Mouse (Mus musculus): ENCODE results near the gene Crebl2. TPM values are rescaled to one million over a fixed set of nuclear protein-coding genes. Genes with fewer than 3 reads are reported as not detected.

Crebl2 gene
- total and polyA plus RNA-seq, 3 experiments = 1.4 to 2.2 (median 1.5) TPM

- DNase-seq (ENCODE audit: extremely low read depth) = no peak
- H3K27me3 ChIP-seq (replicated peaks) = no peaks in the 10 kb centered on the region
- no peak overlapping the region for H3K9ac ChIP-seq (ENCODE audit: insufficient read depth, low read depth)
- TF ChIP-seq CTCF (conservative IDR thresholded peaks at IDR 0.05 in 1 of 2, IDR thresholded peaks at IDR 0.05 in 1 of 2; ENCODE audit: low read depth in 2 of 2, low read length in 2 of 2) (no peak), BHLHE40 (IDR thresholded peaks at IDR 0.05; ENCODE audit: low read depth, low read length) (no peak), MXI1 (IDR thresholded peaks at IDR 0.05; ENCODE audit: low read depth, low read length) (no peak), MAX (IDR thresholded peaks at IDR 0.05; ENCODE audit: low read length) (no peak), ELF1 (IDR thresholded peaks at IDR 0.05; ENCODE audit: low read depth, low read length) (no peak), GABPA (IDR thresholded peaks at IDR 0.05; ENCODE audit: insufficient replicate concordance, low read depth, low read length) (no peak), ZC3H11A (IDR thresholded peaks at IDR 0.05; ENCODE audit: low read depth, low read length) (no peak), EP300 (IDR thresholded peaks at IDR 0.05; ENCODE audit: low read length) (no peak), SMC3 (IDR thresholded peaks at IDR 0.05; ENCODE audit: low read depth, low read length) (no peak), ZMIZ1 (IDR thresholded peaks at IDR 0.05; ENCODE audit: low read depth, low read length) (no peak)
- no peak overlapping the region for H3K4me2 ChIP-seq (ENCODE audit: insufficient read depth, low read depth, poor library complexity, severe bottlenecking)
- no peak overlapping the region for H3K27ac ChIP-seq (ENCODE audit: insufficient read depth, low read depth)
- H3K36me3 ChIP-seq (replicated peaks in 1 of 2; ENCODE audit: control insufficient read depth in 1 of 2, insufficient read depth in 1 of 2, low read length in 1 of 2) = peaks cover 6 to 16% of the 10 kb centered on the region in 2 experiments
- in situ Hi-C loops (cut with MboI; ENCODE audit: low pct_ligation_motif_present, low pct_unique_long_range_greater_than_20kb, low sequenced_read_pairs) = no loop called here
- H3K4me3 ChIP-seq (replicated peaks in 1 of 3; ENCODE audit: low read depth in 2 of 3, low read length in 2 of 3, poor library complexity in 1 of 3) = no peak overlapping the region
- dilution Hi-C loops (cut with MboI; ENCODE audit: extremely low pct_ligation_motif_present, extremely low pct_unique_long_range_greater_than_20kb, low sequenced_read_pairs) = no loop called here
- H3K4me1 ChIP-seq (ENCODE audit: control insufficient read depth in 1 of 2, insufficient read depth in 2 of 2) = no peaks in the 10 kb centered on the region
- H3K9me3 ChIP-seq (replicated peaks; ENCODE audit: low read length) = no peaks in the 10 kb centered on the region
- H3K79me2 ChIP-seq (replicated peaks; ENCODE audit: control insufficient read depth, extremely low read depth, insufficient read depth, poor library complexity, severe bottlenecking) = no peaks in the 10 kb centered on the region
These were observed 49.6 kb downstream of the Crebl2 start for GRCm38 (mm10) chr6:134879556-134879955.

- H3K4me1 ChIP-seq (ENCODE audit: control insufficient read depth in 1 of 2, insufficient read depth in 2 of 2) = no peaks in the 10 kb centered on the region
- no peak overlapping the region for H3K4me3 ChIP-seq (replicated peaks in 1 of 3; ENCODE audit: low read depth in 2 of 3, low read length in 2 of 3, poor library complexity in 1 of 3)
- H3K36me3 ChIP-seq (replicated peaks in 1 of 2; ENCODE audit: control insufficient read depth in 1 of 2, insufficient read depth in 1 of 2, low read length in 1 of 2) = peaks cover 6 to 16% of the 10 kb centered on the region in 2 experiments
- no peaks in the 10 kb centered on the region for H3K79me2 ChIP-seq (replicated peaks; ENCODE audit: control insufficient read depth, extremely low read depth, insufficient read depth, poor library complexity, severe bottlenecking)
- no peaks in the 10 kb centered on the region for H3K27me3 ChIP-seq (replicated peaks)
- H3K4me2 ChIP-seq (ENCODE audit: insufficient read depth, low read depth, poor library complexity, severe bottlenecking) = no peak overlapping the region
- H3K9ac ChIP-seq (ENCODE audit: insufficient read depth, low read depth) = no peak overlapping the region
- TF ChIP-seq EP300 (IDR thresholded peaks at IDR 0.05; ENCODE audit: low read length) (no peak), SIN3A (IDR thresholded peaks at IDR 0.05; ENCODE audit: low read length) (no peak), MEF2A (IDR thresholded peaks at IDR 0.05; ENCODE audit: borderline replicate concordance, low read depth, low read length) (no peak), TBP (conservative IDR thresholded peaks at IDR 0.05; ENCODE audit: low read depth, low read length) (no peak)
- no peak for DNase-seq (ENCODE audit: extremely low read depth)
- in situ Hi-C loops (cut with MboI; ENCODE audit: low pct_ligation_motif_present, low pct_unique_long_range_greater_than_20kb, low sequenced_read_pairs) = no loop called here
- dilution Hi-C loops (cut with MboI; ENCODE audit: extremely low pct_ligation_motif_present, extremely low pct_unique_long_range_greater_than_20kb, low sequenced_read_pairs) = no loop called here
- no peaks in the 10 kb centered on the region for H3K9me3 ChIP-seq (replicated peaks; ENCODE audit: low read length)
- H3K27ac ChIP-seq (ENCODE audit: insufficient read depth, low read depth) = no peak overlapping the region
These were observed 50.1 kb downstream of the Crebl2 start for GRCm38 (mm10) chr6:134880046-134880445.

GRCm38 (mm10) chr6:134883661-134884060 lies 53.7 kb downstream of the Crebl2 start:
- Histone ChIP-seq H3K9ac (ENCODE audit: insufficient read depth, low read depth) (no peak overlapping the region), H3K27me3 (replicated peaks) (no peaks in the 10 kb centered on the region), H3K4me2 (ENCODE audit: insufficient read depth, low read depth, poor library complexity, severe bottlenecking) (no peak overlapping the region), H3K4me1 (ENCODE audit: control insufficient read depth in 1 of 2, insufficient read depth in 2 of 2) (peaks cover 0 to 3% of the 10 kb centered on the region in 2 experiments; a peak in 1 of 4 replicates), H3K4me3 (replicated peaks in 1 of 3; ENCODE audit: low read depth in 2 of 3, low read length in 2 of 3, poor library complexity in 1 of 3) (no peak overlapping the region), H3K79me2 (replicated peaks; ENCODE audit: control insufficient read depth, extremely low read depth, insufficient read depth, poor library complexity, severe bottlenecking) (no peaks in the 10 kb centered on the region), H3K27ac (ENCODE audit: insufficient read depth, low read depth) (no peak overlapping the region), H3K36me3 (replicated peaks in 1 of 2; ENCODE audit: control insufficient read depth in 1 of 2, insufficient read depth in 1 of 2, low read length in 1 of 2) (peaks cover 6 to 14% of the 10 kb centered on the region in 2 experiments), H3K9me3 (replicated peaks; ENCODE audit: low read length) (no peaks in the 10 kb centered on the region)
- TF ChIP-seq TCF12 (IDR thresholded peaks at IDR 0.05; ENCODE audit: low read depth, low read length) = no peak
- no peak for TF ChIP-seq POLR2AphosphoS2 (IDR thresholded peaks at IDR 0.05; ENCODE audit: low read depth, low read length)
- TF ChIP-seq MAZ (IDR thresholded peaks at IDR 0.05; ENCODE audit: low read depth, low read length) = no peak
- no peak for TF ChIP-seq ETS1 (conservative IDR thresholded peaks at IDR 0.05; ENCODE audit: low read depth, low read length)
- no peak for TF ChIP-seq MAX (IDR thresholded peaks at IDR 0.05; ENCODE audit: low read length)
- TF ChIP-seq CTCF (conservative IDR thresholded peaks at IDR 0.05 in 1 of 2, IDR thresholded peaks at IDR 0.05 in 1 of 2; ENCODE audit: low read depth in 2 of 2, low read length in 2 of 2) = no peak
- TF ChIP-seq POLR2A (IDR thresholded peaks at IDR 0.05; ENCODE audit: low read depth, low read length) = no peak
- TF ChIP-seq ZKSCAN1 (IDR thresholded peaks at IDR 0.05; ENCODE audit: borderline replicate concordance, low read depth, low read length) = no peak
- DNase-seq (ENCODE audit: extremely low read depth) = no peak
- dilution Hi-C loops (cut with MboI; ENCODE audit: extremely low pct_ligation_motif_present, extremely low pct_unique_long_range_greater_than_20kb, low sequenced_read_pairs) = no loop called here
- in situ Hi-C loops (cut with MboI; ENCODE audit: low pct_ligation_motif_present, low pct_unique_long_range_greater_than_20kb, low sequenced_read_pairs) = no loop called here

Data from CH12.LX (cell line).